Mouse (Mus musculus) pancreas, adult 10 weeks (tissue): ENCODE results near the gene Plekha5. TPM values are rescaled to one million over a fixed set of nuclear protein-coding genes. Genes with fewer than 3 reads are reported as not detected.

Experiments
- polyA plus RNA-seq: library from polyadenylated mRNA; stranded (reverse); fragments of 350-450 nt; fragmentation: Illumina TruSeq; extraction: RNeasy Lipid Tissue Mini Kit (QIAGEN cat#74804); gene quantifications from one replicate; pipeline ENCODE4 v1.2.3, GENCODE M21; 2015; ENCODE audit warnings: low read depth, low replicate concordance; ENCODE audit not compliant: insufficient read depth

Plekha5 gene
- polyA plus RNA-seq, result 11.6 TPM

DNA sequence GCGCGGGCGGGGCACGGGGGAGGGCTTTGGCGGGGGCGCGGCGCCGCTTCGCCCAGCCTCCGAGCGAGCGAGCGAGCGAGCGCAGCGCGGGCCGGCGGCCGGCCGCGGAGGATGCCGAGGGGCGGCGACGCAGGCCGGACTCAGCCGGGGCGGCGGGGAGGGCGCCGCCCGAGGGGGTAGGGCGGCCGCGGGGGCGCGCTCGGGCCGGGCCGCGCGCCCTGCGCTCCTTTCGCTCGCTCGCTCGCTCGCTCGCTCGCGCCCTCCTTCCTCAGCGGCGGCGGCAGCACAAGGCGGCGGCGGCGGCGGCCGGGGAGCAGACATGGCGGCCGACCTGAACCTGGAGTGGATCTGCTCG is at the start of gene Plekha5:
TSS of gene Plekha5 (plus strand) at position 209 of the 355 bp plus-strand sequence.

DNA sequence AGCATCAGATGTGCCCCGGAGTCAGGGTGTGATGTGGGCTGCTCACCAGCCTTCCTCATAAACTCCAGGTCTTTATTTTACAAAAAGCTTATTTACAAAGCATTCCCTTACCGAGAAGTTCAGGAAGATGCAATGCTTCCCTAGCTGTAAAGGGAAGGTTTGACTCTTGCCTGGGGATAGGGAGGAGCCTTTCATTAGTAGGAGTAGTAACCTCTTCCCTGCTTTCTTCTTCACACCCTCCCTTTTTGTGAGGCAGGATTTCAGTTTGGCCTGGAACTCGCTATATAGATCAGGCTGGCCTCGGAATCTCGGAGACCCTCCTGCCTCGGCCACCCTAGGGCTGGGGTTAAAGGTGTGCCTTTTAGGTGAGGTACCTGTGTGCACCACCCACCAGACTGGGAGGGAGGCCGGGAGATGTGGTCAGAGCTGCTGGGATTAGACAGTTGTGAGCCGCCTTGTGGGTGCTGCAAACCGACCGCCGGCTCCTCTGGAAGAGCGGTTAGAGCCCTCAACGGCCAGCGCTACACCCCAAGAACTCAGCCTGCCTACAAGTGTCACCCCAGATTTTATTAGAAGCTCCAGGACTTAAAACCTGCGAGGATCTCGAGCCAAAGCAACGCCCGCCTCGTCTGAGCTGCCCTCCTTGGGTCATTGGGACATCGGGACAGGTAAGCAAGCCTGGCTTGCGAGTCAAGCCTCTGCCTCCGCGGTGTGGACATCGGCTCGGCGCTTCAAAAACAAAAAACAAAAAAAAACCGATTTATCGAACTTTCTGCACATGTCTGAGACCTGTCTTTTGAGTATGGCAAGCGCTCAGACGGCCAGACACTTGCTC is 198.8 kb downstream of the Plekha5 start, which contains the start of gene Aebp2:
TSS of gene Aebp2 (plus strand) at position 273 of the 835 bp plus-strand sequence.

Other genes starting within 250 kb of the Plekha5 start
- gene Aebp2, start 198.6 kb downstream of the Plekha5 start, polyA plus RNA-seq, result 6.2 TPM